Comparison of ENCODE assay signal across 21 mouse cellular contexts in the genomic region with DNA sequence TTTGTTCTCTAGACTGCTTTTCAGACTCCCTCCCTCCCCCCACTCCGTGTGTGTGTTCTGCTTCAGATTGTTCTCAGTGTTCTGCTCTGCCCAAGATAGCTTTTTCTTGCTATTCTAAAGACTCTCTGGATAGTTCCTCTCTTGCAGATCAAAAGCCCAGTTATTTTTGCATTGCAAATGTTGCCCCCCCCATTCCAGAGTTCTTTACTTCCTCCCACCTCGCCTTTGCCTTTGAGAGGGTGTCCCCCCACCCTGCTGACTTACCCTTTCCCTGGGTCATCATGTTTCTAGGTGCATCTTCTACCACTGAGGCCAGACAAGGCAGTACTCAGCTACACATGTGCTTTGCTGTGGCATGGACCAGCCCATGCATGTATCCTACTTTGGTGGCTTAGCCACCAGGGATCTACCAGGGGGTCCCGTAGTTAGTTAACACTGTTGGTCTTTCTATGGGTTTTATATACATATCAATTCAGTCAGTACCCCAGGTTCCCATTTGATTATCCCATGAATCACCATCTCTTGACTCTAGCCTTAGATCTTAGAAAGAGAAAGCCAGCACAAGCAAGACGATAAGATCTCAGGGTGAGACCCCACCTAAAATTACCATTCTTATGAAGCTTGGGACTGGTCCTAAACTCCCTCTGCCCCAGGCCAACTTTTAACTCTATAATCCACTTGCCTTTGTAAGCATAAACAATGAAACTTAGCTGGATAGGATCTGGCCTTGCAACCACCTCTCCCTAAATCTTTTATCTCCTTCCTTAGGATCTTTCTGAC.
DNase-seq lines count a peak whose midpoint lies in the region; ATAC-seq and TF ChIP-seq lines count a peak whose summit lies in the region.
"Had no signal": no experiment of that assay in that cellular context is flagged by ENCODE, and none has a peak within 500 bp of the region (broad histone marks: within the 10 kb centered on the region; RNA-seq: fewer than 3 reads in every experiment).

No protein-coding gene starts in this region.

- DNase-seq in ES-CJ7 (ENCODE audit: low read depth, low spot score) (peak; percentile 79), R1 (ENCODE audit: low read depth, low spot score) (peak; percentile 78), ZHBTc4 (ENCODE audit: low read depth, low spot score) (peak; percentile 87)
- DNase-seq in gastrocnemius, postnatal 10 days = no peak
- no peak for DNase-seq in layer of hippocampus, postnatal 25 days (ENCODE audit: extremely low spot score in 1 of 2, low spot score in 1 of 2)
- DNase-seq: adrenal gland, adult 2 months; adrenal gland, postnatal 14 days; adrenal gland, postnatal 36 days; cerebellum, adult 11-12 months; cerebellum, adult 2 months; cerebellum, adult 9-10 months; cerebellum, postnatal 25 days; forebrain, postnatal 0 days had no signal

- peak overlapping the region; percentile 51; the same call in 1 of the 2 replicates for H3K27ac ChIP-seq in ES-Bruce4 (ENCODE audit: insufficient read depth, low read length)
- H3K27ac ChIP-seq in hindbrain, embryonic 13.5 days = no peak overlapping the region
- H3K27ac ChIP-seq: embryonic facial prominence, embryonic 10.5 days; embryonic facial prominence, embryonic 12.5 days; forebrain, embryonic 13.5 days; forebrain, embryonic 15.5 days had no signal

- H3K4me2 ChIP-seq in hindbrain, embryonic 13.5 days = no peak overlapping the region
- H3K4me2 ChIP-seq: embryonic facial prominence, embryonic 12.5 days; forebrain, embryonic 13.5 days; forebrain, embryonic 15.5 days had no signal

- WGBS in hindbrain, embryonic 13.5 days = 72% methylated on average over 4 of the region's 4 CpGs

- peaks cover 2% of the 10 kb centered on the region for H3K4me1 ChIP-seq in ES-Bruce4 (ENCODE audit: control insufficient read depth, insufficient read depth, low read length)
- peaks cover 3% of the 10 kb centered on the region; the same call in 1 of the 2 replicates for H3K4me1 ChIP-seq in hindbrain, embryonic 13.5 days (replicated peaks)
- H3K4me1 ChIP-seq: embryonic facial prominence, embryonic 10.5 days; embryonic facial prominence, embryonic 12.5 days had no signal

- TF ChIP-seq CTCF in ES-Bruce4 (IDR thresholded peaks at IDR 0.05; ENCODE audit: low read depth, low read length) = no peak

- H3K4me3 ChIP-seq in ES-Bruce4 (ENCODE audit: low read depth, low read length) = no peak overlapping the region
- H3K4me3 ChIP-seq in hindbrain, embryonic 13.5 days = no peak overlapping the region
- H3K4me3 ChIP-seq: embryonic facial prominence, embryonic 10.5 days; embryonic facial prominence, embryonic 12.5 days; forebrain, embryonic 13.5 days; forebrain, embryonic 15.5 days had no signal

- no peak for ATAC-seq in hindbrain, embryonic 13.5 days (ENCODE audit: low FRiP score)
- ATAC-seq: forebrain, embryonic 13.5 days; forebrain, embryonic 15.5 days; forebrain, postnatal 0 days; Patski had no signal

- H3K9me3 ChIP-seq in ES-Bruce4 (replicated peaks; ENCODE audit: control insufficient read depth, insufficient read depth, low read length, poor library complexity, severe bottlenecking) = no peaks in the 10 kb centered on the region
- peaks cover 13% of the 10 kb centered on the region; the same call in 1 of the 2 replicates for H3K9me3 ChIP-seq in hindbrain, embryonic 13.5 days
- H3K9me3 ChIP-seq: forebrain, embryonic 15.5 days had no signal

- H3K9ac ChIP-seq in ES-Bruce4 (ENCODE audit: low read depth, poor library complexity, severe bottlenecking) = no peak overlapping the region
- no peak overlapping the region for H3K9ac ChIP-seq in hindbrain, embryonic 13.5 days
- H3K9ac ChIP-seq: embryonic facial prominence, embryonic 12.5 days; forebrain, embryonic 13.5 days; forebrain, embryonic 15.5 days; forebrain, postnatal 0 days had no signal

- H3K27me3 ChIP-seq in ES-Bruce4 (ENCODE audit: control insufficient read depth, insufficient read depth, low read length, poor library complexity, severe bottlenecking) = no peaks in the 10 kb centered on the region
- H3K27me3 ChIP-seq in hindbrain, embryonic 13.5 days = no peaks in the 10 kb centered on the region
- H3K27me3 ChIP-seq: embryonic facial prominence, embryonic 12.5 days; forebrain, embryonic 13.5 days; forebrain, embryonic 15.5 days had no signal

- no peak for TF ChIP-seq POLR2A in ES-Bruce4 (IDR thresholded peaks at IDR 0.05; ENCODE audit: insufficient read depth, low read length)

- H3K36me3 ChIP-seq in ES-Bruce4 (ENCODE audit: control insufficient read depth, insufficient read depth, low read length, poor library complexity, severe bottlenecking) = no peaks in the 10 kb centered on the region
- H3K36me3 ChIP-seq in hindbrain, embryonic 13.5 days = no peaks in the 10 kb centered on the region
- H3K36me3 ChIP-seq: embryonic facial prominence, embryonic 10.5 days; embryonic facial prominence, embryonic 12.5 days; forebrain, embryonic 15.5 days; G1E had no signal

- no peak for TF ChIP-seq EP300 in ES-Bruce4 (IDR thresholded peaks at IDR 0.05; ENCODE audit: insufficient read depth, low read depth, low read length)

Comparison
In these comparisons a context has a peak if more than half of its experiments do, and no peak if none do; other contexts are left out.
1. DNase-seq: peak in ES-CJ7 (single experiment), R1 (single experiment) and ZHBTc4 (single experiment); none in gastrocnemius, postnatal 10 days (single experiment) and layer of hippocampus, postnatal 25 days (0 of 2).